Mouse (Mus musculus) frontal cortex, postnatal 36 days (tissue): ENCODE results near the gene Gm13889.

Experiments
- DNase-seq, 2 experiments: peaks; one replicate each; pipeline ENCODE4 v3.0.0; 2022; ENCODE audit warnings: low spot score in 2 of 2

Gene Gm13889

GRCm38 (mm10) chr2:93956908-93957784 is at the start of gene Gm13889:
TSS of gene Gm13889 (minus strand) at chr2:93957201.
- peak; percentile 82 to 85 for DNase-seq

GRCm38 (mm10) chr2:94002331-94002730 is 45.3 kb upstream of the Gm13889 start:
- DNase-seq = peak; percentile 92 to 93

GRCm38 (mm10) chr2:94001918-94002317 is 44.9 kb upstream of the Gm13889 start:
- no peak for DNase-seq

GRCm38 (mm10) chr2:94001411-94001810 is 44.4 kb upstream of the Gm13889 start:
- no peak for DNase-seq

- no peak for DNase-seq
Measured at GRCm38 (mm10) chr2:93996254-93996653, 39.3 kb upstream of the Gm13889 start, which contains the start of gene Gm27027. TSS of gene Gm27027 (minus strand) at chr2:93996354.

- DNase-seq = no peak
Measured at GRCm38 (mm10) chr2:93992810-93993209, 35.8 kb upstream of the Gm13889 start.

- DNase-seq = no peak
Measured at GRCm38 (mm10) chr2:93992259-93992658, 35.3 kb upstream of the Gm13889 start.

- DNase-seq = no peak
Measured at GRCm38 (mm10) chr2:93991336-93991735, 34.3 kb upstream of the Gm13889 start.

- DNase-seq = no peak
Measured at GRCm38 (mm10) chr2:93988440-93988839, 31.4 kb upstream of the Gm13889 start.

GRCm38 (mm10) chr2:93982457-93983235 is 25.6 kb upstream of the Gm13889 start:
- no peak for DNase-seq

GRCm38 (mm10) chr2:93979249-93980120 is 22.5 kb upstream of the Gm13889 start:
- no peak for DNase-seq

GRCm38 (mm10) chr2:93976436-93977252 is 19.6 kb upstream of the Gm13889 start:
- DNase-seq = peak; percentile 55 to 66

- DNase-seq = no peak
Measured at GRCm38 (mm10) chr2:93975526-93976435, 18.8 kb upstream of the Gm13889 start.

- no peak for DNase-seq
Measured at GRCm38 (mm10) chr2:93975041-93975440, 18.0 kb upstream of the Gm13889 start.

- DNase-seq = no peak
Measured at GRCm38 (mm10) chr2:93971647-93972046, 14.6 kb upstream of the Gm13889 start.

- peak in 1 of 2 experiments; percentile 39 for DNase-seq
Measured at GRCm38 (mm10) chr2:93964494-93965160, 7.6 kb upstream of the Gm13889 start.

GRCm38 (mm10) chr2:93963802-93964201 is 6.8 kb upstream of the Gm13889 start:
- DNase-seq = no peak

GRCm38 (mm10) chr2:93961716-93962115 is 4.7 kb upstream of the Gm13889 start:
- DNase-seq = no peak

- no peak for DNase-seq
Measured at GRCm38 (mm10) chr2:93959346-93959745, 2.3 kb upstream of the Gm13889 start.
